Mouse (Mus musculus): Measurements from ENCODE around the gene Apobr. TPM values are rescaled to one million over a fixed set of nuclear protein-coding genes. Genes with fewer than 3 reads are reported as not detected.

Gene Apobr
- total RNA-seq, 2 experiments from 2014 or later, result 0.58 to 1.1 TPM

GRCm38 (mm10) chr7:126636733-126637520 is 52.2 kb downstream of the Apobr start:
- peak; percentile 16 to 33 for DNase-seq (ENCODE audit: low spot score in 2 of 2)

Small RNA genes lying within 50 kb of the gene (microRNA-seq; reads per million reads assigned to microRNA genes)
- gene Mir7059, result 3.7 to 7.2 reads per million in 2 experiments

Other genes with a start within 250 kb of the Apobr start
- 1 to 10 TPM; 1.5 to 1.7 TPM for gene Lat, start 215.4 kb upstream of the Apobr start, total RNA-seq (2021)
- 10 to 100 TPM; 84.7 to 85.3 TPM for gene Spns1, start 207.5 kb upstream of the Apobr start, total RNA-seq (2021)
- 1 to 10 TPM; 4.5 to 5.8 TPM for gene Nfatc2ip, start 188.2 kb upstream of the Apobr start, total RNA-seq (2021)
- gene Cd19, start 170.1 kb upstream of the Apobr start, total RNA-seq (2021), result not detected
- gene Rabep2, start 156.2 kb upstream of the Apobr start, total RNA-seq (2021), result 10 to 100 TPM; 14.0 to 14.6 TPM
- under 1 TPM; 0.12 to 0.49 TPM for gene Atp2a1, start 121.8 kb upstream of the Apobr start, total RNA-seq (2021)
- gene Sh2b1, start 109.5 kb upstream of the Apobr start, total RNA-seq (2021), result 10 to 100 TPM; 73.1 to 76.3 TPM
- 10 to 100 TPM; 90.5 to 94.1 TPM for gene Tufm, start 97.6 kb upstream of the Apobr start, total RNA-seq (2021)
- 100 to 1,000 TPM; 110 to 115 TPM for gene Atxn2l, start 81.5 kb upstream of the Apobr start, total RNA-seq (2021)
- 100 to 1,000 TPM; 182 to 184 TPM for gene Eif3c, start 18.5 kb upstream of the Apobr start, total RNA-seq (2021)
- gene Cln3, start 875 bp downstream of the Apobr start, total RNA-seq (2021), result 10 to 100 TPM; 26.2 to 26.7 TPM
- gene Il27, start 10.0 kb downstream of the Apobr start, total RNA-seq (2021), result not detected
- gene Nupr1, start 45.9 kb downstream of the Apobr start, total RNA-seq (2021), result 10 to 100 TPM; 20.3 to 22.6 TPM
- gene Sgf29, start 64.4 kb downstream of the Apobr start, total RNA-seq (2021), result 10 to 100 TPM; 30.5 to 32.9 TPM
- 10 to 100 TPM in 1 of 2 experiments, 1 to 10 TPM in 1; 8.1 to 12.9 TPM for gene Sult1a1, start 91.5 kb downstream of the Apobr start, total RNA-seq (2021)
- gene Bola2, start 110.5 kb downstream of the Apobr start, total RNA-seq (2021), result 10 to 100 TPM; 90.5 to 94.8 TPM
- gene Slx1b, start 110.8 kb downstream of the Apobr start, total RNA-seq (2021), result 10 to 100 TPM; 14.5 to 15.1 TPM
- 100 to 1,000 TPM; 161 to 166 TPM for gene Coro1a, start 122.8 kb downstream of the Apobr start, total RNA-seq (2021)
- gene Mapk3, start 174.7 kb downstream of the Apobr start, total RNA-seq (2021), result 100 to 1,000 TPM; 157 to 208 TPM
- 1 to 10 TPM; 1.3 to 3.5 TPM for gene Gdpd3, start 181.4 kb downstream of the Apobr start, total RNA-seq (2021)
- gene Ypel3, start 192.0 kb downstream of the Apobr start, total RNA-seq (2021), result 100 to 1,000 TPM; 282 to 325 TPM
- gene Tbx6, start 196.5 kb downstream of the Apobr start, total RNA-seq (2021), result under 1 TPM; 0.56 to 0.63 TPM
- gene Ppp4c, start 207.6 kb downstream of the Apobr start, total RNA-seq (2021), result 10 to 100 TPM; 48.3 to 48.5 TPM
- gene Fam57b, start 212.7 kb downstream of the Apobr start, total RNA-seq (2021), result 10 to 100 TPM; 63.0 to 65.5 TPM
- gene 4930451I11Rik, start 246.7 kb downstream of the Apobr start, total RNA-seq (2021), result not detected